21 mouse cellular contexts compared by ENCODE assay signal in the genomic region with DNA sequence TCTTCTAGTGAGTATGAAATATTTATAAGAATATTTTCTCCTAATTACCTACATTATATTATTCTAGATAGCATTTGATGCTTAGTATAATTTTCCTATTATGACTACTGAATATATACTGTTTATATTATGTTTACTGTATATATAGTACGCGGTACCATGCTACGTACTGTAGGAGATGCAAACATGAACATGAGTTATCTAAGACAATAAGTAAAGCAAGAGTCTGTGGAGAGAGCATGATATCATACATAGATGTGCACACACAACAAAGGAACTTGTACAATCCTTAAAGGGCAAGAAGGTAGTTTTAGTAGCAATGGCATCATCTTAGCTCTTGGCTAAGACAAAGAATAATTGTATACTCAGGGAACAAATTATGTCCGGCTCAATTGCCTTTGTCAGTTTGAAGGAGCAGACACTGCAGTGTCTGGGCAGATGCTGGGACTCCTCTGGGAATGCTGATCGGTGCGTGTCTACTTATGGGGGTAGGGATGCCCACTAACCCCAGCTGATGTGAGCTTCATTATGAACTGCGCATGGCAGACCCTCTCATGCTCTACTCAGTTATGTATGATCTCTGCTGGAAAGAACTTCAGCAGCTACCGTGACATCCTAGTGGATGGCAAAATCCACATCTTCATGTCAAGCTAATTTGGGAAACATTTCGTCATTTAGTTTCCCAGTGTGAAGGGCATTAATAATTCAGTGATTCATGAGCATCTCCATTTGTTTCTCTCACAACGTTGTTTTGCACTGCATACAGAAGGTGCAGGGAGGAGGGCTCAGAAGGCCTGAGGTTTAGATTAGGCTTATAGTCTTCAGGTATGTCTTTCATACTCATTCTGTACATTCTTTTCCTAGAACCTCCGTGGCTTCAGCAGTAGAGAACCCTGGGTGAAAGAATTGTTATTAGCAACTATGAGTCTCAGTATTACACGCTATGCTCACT.
DNase-seq lines count a peak whose midpoint lies in the region; ATAC-seq and TF ChIP-seq lines count a peak whose summit lies in the region.
"Had no signal": no experiment of that assay in that cellular context is flagged by ENCODE, and none has a peak within 500 bp of the region (broad histone marks: within the 10 kb centered on the region; RNA-seq: fewer than 3 reads in every experiment).

No protein-coding gene starts in this region.

- H3K27me3 ChIP-seq in forebrain, embryonic 13.5 days = no peaks in the 10 kb centered on the region
- H3K27me3 ChIP-seq in forebrain, embryonic 14.5 days (replicated peaks; ENCODE audit: control insufficient read depth, insufficient read depth, low read length) = no peaks in the 10 kb centered on the region
- H3K27me3 ChIP-seq in hindbrain, embryonic 16.5 days (replicated peaks; ENCODE audit: control insufficient read depth, insufficient read depth, low read length) = no peaks in the 10 kb centered on the region
- no peaks in the 10 kb centered on the region for H3K27me3 ChIP-seq in midbrain, postnatal 0 days (ENCODE audit: insufficient read depth, low read length)
- H3K27me3 ChIP-seq: CH12.LX; embryonic facial prominence, embryonic 15.5 days; heart, embryonic 15.5 days; limb, embryonic 15.5 days had no signal

- no peak for DNase-seq in forebrain, embryonic 14.5 days (ENCODE audit: low spot score)
- DNase-seq in brain, embryonic 14.5 days (ENCODE audit: low read depth) = peak; percentile 44
- no peak for DNase-seq in midbrain, postnatal 0 days (ENCODE audit: low spot score)
- no peak for DNase-seq in left cerebral cortex, postnatal 10 days (ENCODE audit: extremely low spot score in 1 of 2, low spot score in 2 of 2)
- no peak for DNase-seq in heart, adult 8-10 months (ENCODE audit: low spot score)
- DNase-seq in cerebellum, postnatal 14 days = no peak
- DNase-seq: adrenal gland, postnatal 10 days; cerebellum, adult 8-10 months; heart, adult 18-20 months; kidney, adult 8-10 months; kidney, postnatal 25 days; layer of hippocampus, adult 9-11 months; lung, postnatal 10 days; spleen, adult 18-20 months; thymus, adult 18-20 months had no signal

- no peak overlapping the region; the same call in 1 of the 2 replicates for H3K27ac ChIP-seq in forebrain, embryonic 13.5 days
- no peak overlapping the region for H3K27ac ChIP-seq in forebrain, embryonic 14.5 days (ENCODE audit: low read depth, low read length)
- H3K27ac ChIP-seq in hindbrain, embryonic 16.5 days (ENCODE audit: low read depth, low read length) = no peak overlapping the region
- H3K27ac ChIP-seq in midbrain, postnatal 0 days (ENCODE audit: low read depth, low read length) = no peak overlapping the region
- H3K27ac ChIP-seq: embryonic facial prominence, embryonic 15.5 days; heart, embryonic 15.5 days; limb, embryonic 15.5 days had no signal

- TF ChIP-seq CTCF in brain, embryonic 14.5 days (IDR thresholded peaks at IDR 0.05; ENCODE audit: borderline replicate concordance, extremely low read depth, insufficient read depth, insufficient read length) = no peak
- no peak for TF ChIP-seq CTCF in midbrain, postnatal 0 days (IDR thresholded peaks at IDR 0.05)

- ATAC-seq in forebrain, embryonic 13.5 days = peak; percentile 43; the same call in 1 of the 2 replicates
- ATAC-seq in forebrain, embryonic 14.5 days = no peak
- peak; percentile 80 for ATAC-seq in hindbrain, embryonic 16.5 days
- ATAC-seq in midbrain, postnatal 0 days (ENCODE audit: low FRiP score) = 0 out of 2 replicates have a peak, but pooled peaks have one; percentile 38

- 71% methylated on average over 12 of the region's 12 CpGs for WGBS in forebrain, embryonic 13.5 days
- 73% methylated on average over 12 of the region's 12 CpGs for WGBS in forebrain, embryonic 14.5 days
- 46% methylated on average over 12 of the region's 12 CpGs for WGBS in hindbrain, embryonic 16.5 days
- WGBS in midbrain, postnatal 0 days = 58% methylated on average over 12 of the region's 12 CpGs

- peaks cover 5% of the 10 kb centered on the region; the same call in 1 of the 2 replicates for H3K4me1 ChIP-seq in forebrain, embryonic 13.5 days
- no peaks in the 10 kb centered on the region for H3K4me1 ChIP-seq in forebrain, embryonic 14.5 days (ENCODE audit: control insufficient read depth, insufficient read depth, low read length)
- H3K4me1 ChIP-seq in hindbrain, embryonic 16.5 days (ENCODE audit: control insufficient read depth, insufficient read depth, low read depth, low read length) = peaks cover 3% of the 10 kb centered on the region
- H3K4me1 ChIP-seq in midbrain, postnatal 0 days (ENCODE audit: insufficient read depth, low read length) = no peaks in the 10 kb centered on the region
- H3K4me1 ChIP-seq: heart, embryonic 15.5 days; limb, embryonic 15.5 days had no signal

- intact Hi-C loops in left cerebral cortex, postnatal 10 days (cut with DNase I) = no loop called here

- no peak overlapping the region for H3K9ac ChIP-seq in forebrain, embryonic 13.5 days
- H3K9ac ChIP-seq in forebrain, embryonic 14.5 days (ENCODE audit: low read length) = no peak overlapping the region
- H3K9ac ChIP-seq in hindbrain, embryonic 16.5 days (ENCODE audit: low read depth, low read length) = no peak overlapping the region
- no peak overlapping the region for H3K9ac ChIP-seq in midbrain, postnatal 0 days (replicated peaks; ENCODE audit: low read length, poor library complexity, severe bottlenecking)
- H3K9ac ChIP-seq: embryonic facial prominence, embryonic 15.5 days; heart, embryonic 15.5 days; limb, embryonic 15.5 days had no signal

- no peaks in the 10 kb centered on the region for H3K36me3 ChIP-seq in forebrain, embryonic 13.5 days (ENCODE audit: poor library complexity, severe bottlenecking)
- no peaks in the 10 kb centered on the region for H3K36me3 ChIP-seq in forebrain, embryonic 14.5 days (ENCODE audit: control insufficient read depth, insufficient read depth, low read length)
- no peaks in the 10 kb centered on the region for H3K36me3 ChIP-seq in hindbrain, embryonic 16.5 days (ENCODE audit: control insufficient read depth, insufficient read depth, low read length)
- no peaks in the 10 kb centered on the region for H3K36me3 ChIP-seq in midbrain, postnatal 0 days (ENCODE audit: insufficient read depth, low read length)
- H3K36me3 ChIP-seq: embryonic facial prominence, embryonic 15.5 days; heart, embryonic 15.5 days; limb, embryonic 15.5 days had no signal

- H3K4me2 ChIP-seq in forebrain, embryonic 13.5 days = no peak overlapping the region
- H3K4me2 ChIP-seq in forebrain, embryonic 14.5 days (ENCODE audit: low read length) = no peak overlapping the region
- no peak overlapping the region for H3K4me2 ChIP-seq in hindbrain, embryonic 16.5 days (ENCODE audit: low read length)
- H3K4me2 ChIP-seq in midbrain, postnatal 0 days (ENCODE audit: low read depth, low read length, poor library complexity, severe bottlenecking) = no peak overlapping the region
- H3K4me2 ChIP-seq: embryonic facial prominence, embryonic 15.5 days; heart, embryonic 15.5 days; limb, embryonic 15.5 days had no signal

- no peaks in the 10 kb centered on the region for H3K9me3 ChIP-seq in forebrain, embryonic 13.5 days (replicated peaks)
- no peaks in the 10 kb centered on the region for H3K9me3 ChIP-seq in forebrain, embryonic 14.5 days (replicated peaks; ENCODE audit: control insufficient read depth, low read length)
- H3K9me3 ChIP-seq in hindbrain, embryonic 16.5 days (ENCODE audit: control insufficient read depth, low read length) = no peaks in the 10 kb centered on the region
- H3K9me3 ChIP-seq in midbrain, postnatal 0 days (ENCODE audit: low read length) = no peaks in the 10 kb centered on the region
- H3K9me3 ChIP-seq: embryonic facial prominence, embryonic 15.5 days; heart, embryonic 15.5 days; limb, embryonic 15.5 days had no signal

- no peak overlapping the region for H3K4me3 ChIP-seq in forebrain, embryonic 13.5 days
- no peak overlapping the region for H3K4me3 ChIP-seq in forebrain, embryonic 14.5 days (ENCODE audit: low read depth, low read length)
- no peak overlapping the region for H3K4me3 ChIP-seq in hindbrain, embryonic 16.5 days (ENCODE audit: low read length)
- no peak overlapping the region for H3K4me3 ChIP-seq in midbrain, postnatal 0 days (ENCODE audit: low read depth, low read length)
- H3K4me3 ChIP-seq: embryonic facial prominence, embryonic 15.5 days; heart, embryonic 15.5 days; limb, embryonic 15.5 days had no signal

- no peak for TF ChIP-seq POLR2A in brain, embryonic 14.5 days (IDR thresholded peaks at IDR 0.05; ENCODE audit: borderline replicate concordance, extremely low read depth, insufficient read depth, insufficient read length, poor library complexity, severe bottlenecking)
